Mouse (Mus musculus) thymus, adult 2 months (tissue): ENCODE data around the gene Pcnx2. TPM values are rescaled to one million over a fixed set of nuclear protein-coding genes. Genes with fewer than 3 reads are reported as not detected.

Experiments
- DNase-seq: peaks from one replicate; pipeline ENCODE4 v3.0.0; 2021
- H3K27ac ChIP-seq: fragments of 200-500 bp; 2 replicates; pipeline ENCODE4 v1.5.1; 2012; ENCODE audit warnings: low read length, control low read depth; ENCODE audit not compliant: control insufficient read depth, insufficient read depth
- H3K27me3 ChIP-seq: fragments of 200-500 bp; 2 replicates; pipeline ENCODE4 v1.6.1; 2012; ENCODE audit warnings: mild to moderate bottlenecking, low read length, moderate library complexity, mixed read lengths; ENCODE audit not compliant: control insufficient read depth, insufficient read depth
- H3K36me3 ChIP-seq: fragments of 200-500 bp; 2 replicates; pipeline ENCODE4 v1.6.1; 2012; ENCODE audit warnings: mild to moderate bottlenecking, low read length, moderate library complexity; ENCODE audit not compliant: control insufficient read depth, insufficient read depth
- H3K4me1 ChIP-seq: fragments of 200-500 bp; replicated peaks from 2 replicates; pipeline ENCODE4 v1.6.1; 2012; ENCODE audit warnings: low read length; ENCODE audit not compliant: control insufficient read depth, insufficient read depth
- H3K4me3 ChIP-seq: fragments of 200-500 bp; 2 replicates; pipeline ENCODE4 v1.5.1; 2012; ENCODE audit warnings: mild to moderate bottlenecking, low read length, control low read depth, moderate library complexity; ENCODE audit not compliant: control insufficient read depth, insufficient read depth
- CTCF ChIP-seq: fragments of 200-500 bp; IDR thresholded peaks from 2 replicates; pipeline ENCODE4 v1.5.1; 2012; ENCODE audit warnings: mild to moderate bottlenecking, control low read depth, low read length, moderate library complexity, borderline replicate concordance; ENCODE audit not compliant: control insufficient read depth, poor library complexity, insufficient read depth; ENCODE audit errors: extremely low read depth
- POLR2A ChIP-seq: fragments of 200-500 bp; IDR thresholded peaks from 2 replicates; pipeline ENCODE4 v1.6.1; 2012; ENCODE audit warnings: mild to moderate bottlenecking, low read length, control low read depth, moderate library complexity; ENCODE audit not compliant: control insufficient read depth, poor library complexity, insufficient read depth; ENCODE audit errors: extremely low read depth
- WGBS: fragments of 180-500 bp; shearing (Covaris S2); methylation state at CpG from one replicate; pipeline ENCODE4 v1.1.7; 2018; 5-methylcytosine and 5-hydroxymethylcytosine counted together
- polyA plus RNA-seq: library from polyadenylated mRNA; depleted of rRNA; stranded (reverse); fragments of >200 nt; gene quantifications from 2 replicates; pipeline ENCODE4 v1.2.3, GENCODE M21; 2012

The Pcnx2 gene
- polyA plus RNA-seq, 1 experiment = 0.34 TPM

- no peaks in the 10 kb centered on the region for H3K36me3 ChIP-seq
- WGBS = 87% methylated on average over 5 of the region's 5 CpGs
- TF ChIP-seq POLR2A (no peak), CTCF (no peak)
- no peak overlapping the region for H3K27ac ChIP-seq
- H3K27me3 ChIP-seq = no peaks in the 10 kb centered on the region
- no peaks in the 10 kb centered on the region for H3K4me1 ChIP-seq
- no peak for DNase-seq
- H3K4me3 ChIP-seq = no peak overlapping the region
Observed at GRCm38 (mm10) chr8:125816742-125817141, 81.4 kb downstream of the Pcnx2 start.

- 95% methylated on average over 6 of the region's 6 CpGs for WGBS
- no peak for DNase-seq
- no peak overlapping the region for H3K27ac ChIP-seq
- no peaks in the 10 kb centered on the region for H3K36me3 ChIP-seq
- H3K27me3 ChIP-seq = no peaks in the 10 kb centered on the region
- H3K4me1 ChIP-seq = no peaks in the 10 kb centered on the region
- TF ChIP-seq POLR2A = no peak
- no peak for TF ChIP-seq CTCF
- no peak overlapping the region for H3K4me3 ChIP-seq
Observed at GRCm38 (mm10) chr8:125808826-125809225, 89.3 kb downstream of the Pcnx2 start.

GRCm38 (mm10) chr8:125807905-125808310, 90.2 kb downstream of the Pcnx2 start:
- TF ChIP-seq POLR2A (no peak), CTCF (no peak)
- no peak overlapping the region for H3K4me3 ChIP-seq
- DNase-seq = no peak

GRCm38 (mm10) chr8:125806459-125806858, 91.7 kb downstream of the Pcnx2 start:
- H3K27me3 ChIP-seq = no peaks in the 10 kb centered on the region
- 94% methylated on average over 12 of the region's 12 CpGs for WGBS
- no peak for TF ChIP-seq CTCF
- no peak for TF ChIP-seq POLR2A
- no peak overlapping the region for H3K4me3 ChIP-seq
- no peak for DNase-seq
- H3K4me1 ChIP-seq = no peaks in the 10 kb centered on the region
- H3K27ac ChIP-seq = no peak overlapping the region
- no peaks in the 10 kb centered on the region for H3K36me3 ChIP-seq

More at GRCm38 (mm10) chr8:125807905-125808310, 90.2 kb downstream of the Pcnx2 start:
- Histone ChIP-seq H3K36me3 (no peaks in the 10 kb centered on the region), H3K27me3 (no peaks in the 10 kb centered on the region), H3K4me1 (no peaks in the 10 kb centered on the region), H3K27ac (no peak overlapping the region)
- WGBS = 93% methylated on average over 12 of the region's 12 CpGs

- Histone ChIP-seq H3K27me3 (no peaks in the 10 kb centered on the region), H3K36me3 (no peaks in the 10 kb centered on the region), H3K4me1 (no peaks in the 10 kb centered on the region), H3K4me3 (no peak overlapping the region), H3K27ac (no peak overlapping the region)
- DNase-seq = no peak
- 97% methylated on average over 2 of the region's 2 CpGs for WGBS
- no peak for TF ChIP-seq CTCF
- TF ChIP-seq POLR2A = no peak
Observed at GRCm38 (mm10) chr8:125796970-125797369, 101.1 kb downstream of the Pcnx2 start.

- Histone ChIP-seq H3K4me1 (no peaks in the 10 kb centered on the region), H3K27ac (no peak overlapping the region), H3K36me3 (no peaks in the 10 kb centered on the region), H3K27me3 (no peaks in the 10 kb centered on the region), H3K4me3 (no peak overlapping the region)
- DNase-seq = no peak
- 97% methylated on average over 2 of the region's 2 CpGs for WGBS
- TF ChIP-seq CTCF (no peak), POLR2A (no peak)
Observed at GRCm38 (mm10) chr8:125795341-125795740, 102.8 kb downstream of the Pcnx2 start.

GRCm38 (mm10) chr8:125792816-125793455, 105.2 kb downstream of the Pcnx2 start:
- DNase-seq = no peak
- H3K36me3 ChIP-seq = no peaks in the 10 kb centered on the region
- no peak overlapping the region for H3K27ac ChIP-seq
- no peak overlapping the region for H3K4me3 ChIP-seq
- TF ChIP-seq CTCF (no peak), POLR2A (no peak)
- WGBS = 80% methylated on average over 9 of the region's 9 CpGs
- H3K4me1 ChIP-seq = no peaks in the 10 kb centered on the region
- H3K27me3 ChIP-seq = no peaks in the 10 kb centered on the region
